Mouse (Mus musculus): Measurements from ENCODE around the gene Pcdh19. TPM values are rescaled to one million over a fixed set of nuclear protein-coding genes. Genes with fewer than 3 reads are reported as not detected.

Gene Pcdh19
- polyA plus RNA-seq, 1 experiment: 1.4 TPM

GRCm38 (mm10) chrX:133657308-133658302, 31.2 kb downstream of the Pcdh19 start:
- DNase-seq (ENCODE audit: low spot score): no peak

GRCm38 (mm10) chrX:133655876-133656538, 32.8 kb downstream of the Pcdh19 start:
- DNase-seq (ENCODE audit: low spot score): no peak

- no peak for DNase-seq (ENCODE audit: low spot score)
These were observed 33.6 kb downstream of the Pcdh19 start for GRCm38 (mm10) chrX:133655196-133655595.

- DNase-seq (ENCODE audit: low spot score): no peak
These were observed 35.7 kb downstream of the Pcdh19 start for GRCm38 (mm10) chrX:133653071-133653470.

GRCm38 (mm10) chrX:133650379-133650778, 38.4 kb downstream of the Pcdh19 start:
- DNase-seq (ENCODE audit: low spot score): no peak

GRCm38 (mm10) chrX:133647809-133648208, 41.0 kb downstream of the Pcdh19 start:
- DNase-seq (ENCODE audit: low spot score): no peak

GRCm38 (mm10) chrX:133639445-133639844, 49.3 kb downstream of the Pcdh19 start:
- no peak for DNase-seq (ENCODE audit: low spot score)

GRCm38 (mm10) chrX:133629538-133629937, 59.2 kb downstream of the Pcdh19 start:
- no peak for DNase-seq (ENCODE audit: low spot score)

- no peak for DNase-seq (ENCODE audit: low spot score)
These were observed 70.6 kb downstream of the Pcdh19 start for GRCm38 (mm10) chrX:133618222-133618621.

GRCm38 (mm10) chrX:133605828-133606227, 83.0 kb downstream of the Pcdh19 start:
- DNase-seq (ENCODE audit: low spot score): no peak

GRCm38 (mm10) chrX:133604272-133604671, 84.5 kb downstream of the Pcdh19 start:
- no peak for DNase-seq (ENCODE audit: low spot score)

GRCm38 (mm10) chrX:133602068-133602467, 86.7 kb downstream of the Pcdh19 start:
- no peak for DNase-seq (ENCODE audit: low spot score)

- DNase-seq (ENCODE audit: low spot score): no peak
These were observed 87.1 kb downstream of the Pcdh19 start for GRCm38 (mm10) chrX:133601658-133602057.

GRCm38 (mm10) chrX:133601195-133601594, 87.6 kb downstream of the Pcdh19 start:
- no peak for DNase-seq (ENCODE audit: low spot score)

- no peak for DNase-seq (ENCODE audit: low spot score)
These were observed 113.0 kb downstream of the Pcdh19 start for GRCm38 (mm10) chrX:133575601-133576382.

- DNase-seq (ENCODE audit: low spot score): no peak
These were observed 123.4 kb downstream of the Pcdh19 start for GRCm38 (mm10) chrX:133565355-133565754.

Other genes with a start within 250 kb of the Pcdh19 start
- 0.10 TPM in 1 of 2 replicates, not detected in the other for gene Tnmd, start 162.0 kb upstream of the Pcdh19 start, polyA plus RNA-seq (2012; rRNA removed)
- gene Tspan6, start 209.4 kb upstream of the Pcdh19 start, polyA plus RNA-seq (2012; rRNA removed): 83.6 and 111 TPM in 2 replicates
- 7.5 and 7.7 TPM in 2 replicates for gene Srpx2, start 219.4 kb upstream of the Pcdh19 start, polyA plus RNA-seq (2012; rRNA removed)

All from urinary bladder, adult 2 months (tissue).